Mouse (Mus musculus): Measurements from ENCODE around the gene Mip. TPM values are rescaled to one million over a fixed set of nuclear protein-coding genes. Genes with fewer than 3 reads are reported as not detected.
A peak's percentile ranks its signal among the peaks of the same experiment; 100 is the strongest.
"Not testable (repeated sequence)": the region's sequence is repeated elsewhere in the genome, so short reads cannot be mapped to it uniquely, and the experiment has no call there.

Mip gene
- polyA plus RNA-seq, 1 experiment from 2014 or later, result not detected

DNA sequence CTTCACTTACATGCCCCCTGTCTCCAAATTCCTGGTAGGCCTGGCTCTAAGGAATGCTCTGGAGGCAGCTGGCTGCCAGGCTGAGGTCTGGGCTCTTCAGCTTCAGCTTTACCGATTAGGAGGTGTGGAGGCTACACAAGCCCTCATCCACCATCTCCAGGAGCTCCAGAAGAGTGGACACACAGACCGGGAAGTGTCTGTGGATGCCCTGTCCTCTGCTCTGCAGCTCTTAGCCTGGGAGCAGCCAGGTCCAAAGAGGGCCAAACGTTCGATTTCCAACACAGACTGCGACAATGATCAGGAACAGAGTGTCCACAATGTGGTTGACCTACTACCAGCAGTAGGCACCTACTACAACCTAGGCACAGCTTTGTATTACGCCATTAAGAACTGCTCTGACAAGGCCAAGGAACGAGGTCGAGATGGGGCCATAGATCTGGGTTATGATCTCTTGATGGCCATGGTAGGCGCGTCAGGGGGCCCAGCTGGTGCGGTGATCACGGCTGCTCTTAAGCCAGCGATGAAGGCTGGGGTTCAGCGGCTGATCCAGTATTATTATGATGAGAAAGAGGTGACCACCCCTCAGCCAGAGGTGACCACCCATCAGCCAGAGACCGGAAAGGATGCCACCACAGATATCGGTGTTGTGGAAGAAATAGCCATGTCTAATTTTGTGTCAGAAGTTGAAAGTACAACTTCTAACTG is 43.7 kb downstream of the Mip start:
- no peak overlapping the region for H3K4me3 ChIP-seq
- H3K9me3 ChIP-seq (replicated peaks), result no peaks in the 10 kb centered on the region
- WGBS, result 87% methylated on average over 16 of the region's 16 CpGs
- H3K27me3 ChIP-seq (replicated peaks), result no peaks in the 10 kb centered on the region
- ATAC-seq (ENCODE audit: insufficient number of reproducible peaks, low FRiP score), result no peak
- H3K9ac ChIP-seq, result no peak overlapping the region
- H3K4me1 ChIP-seq (replicated peaks), result no peaks in the 10 kb centered on the region; the same call in 1 of the 2 replicates
- peak overlapping the region; percentile 81; the same call in 1 of the 2 replicates for H3K4me2 ChIP-seq
- no peaks in the 10 kb centered on the region for H3K36me3 ChIP-seq
- no peak overlapping the region for H3K27ac ChIP-seq (ENCODE audit: poor library complexity, severe bottlenecking)

GRCm38 (mm10) chr10:128270287-128270841 is 44.7 kb downstream of the Mip start, which contains the start of gene Stat2:
Gene Stat2, plus strand, starts transcription at chr10:128270559.
- peak within 1 kb of the TSS; percentile 73 for H3K4me3 ChIP-seq
- H3K4me1 ChIP-seq (replicated peaks), result no peaks in the 10 kb centered on the region; the same call in 1 of the 2 replicates
- peak; percentile 99 for ATAC-seq (ENCODE audit: insufficient number of reproducible peaks, low FRiP score)
- H3K27me3 ChIP-seq (replicated peaks), result no peaks in the 10 kb centered on the region
- H3K9ac ChIP-seq, result peak within 1 kb of the TSS; percentile 84
- H3K27ac ChIP-seq (ENCODE audit: poor library complexity, severe bottlenecking), result peak within 1 kb of the TSS; percentile 61
- WGBS, result under 1% methylated on average over 43 of the region's 43 CpGs
- H3K36me3 ChIP-seq, result no peaks in the 10 kb centered on the region
- H3K4me2 ChIP-seq, result peak within 1 kb of the TSS; percentile 81
- no peaks in the 10 kb centered on the region for H3K9me3 ChIP-seq (replicated peaks)

- ATAC-seq (ENCODE audit: insufficient number of reproducible peaks, low FRiP score), result no peak
- no peaks in the 10 kb centered on the region; the same call in 1 of the 2 replicates for H3K4me1 ChIP-seq (replicated peaks)
- no peaks in the 10 kb centered on the region for H3K27me3 ChIP-seq (replicated peaks)
- peak overlapping the region; percentile 73 for H3K4me3 ChIP-seq
- peak overlapping the region; percentile 61 for H3K27ac ChIP-seq (ENCODE audit: poor library complexity, severe bottlenecking)
- no peaks in the 10 kb centered on the region for H3K9me3 ChIP-seq (replicated peaks)
- WGBS, result 38% methylated on average over 7 of the region's 7 CpGs
- H3K36me3 ChIP-seq, result no peaks in the 10 kb centered on the region
- H3K9ac ChIP-seq, result peak overlapping the region; percentile 84
- H3K4me2 ChIP-seq, result peak overlapping the region; percentile 81
These were observed 45.2 kb downstream of the Mip start for GRCm38 (mm10) chr10:128270866-128271265.

DNA sequence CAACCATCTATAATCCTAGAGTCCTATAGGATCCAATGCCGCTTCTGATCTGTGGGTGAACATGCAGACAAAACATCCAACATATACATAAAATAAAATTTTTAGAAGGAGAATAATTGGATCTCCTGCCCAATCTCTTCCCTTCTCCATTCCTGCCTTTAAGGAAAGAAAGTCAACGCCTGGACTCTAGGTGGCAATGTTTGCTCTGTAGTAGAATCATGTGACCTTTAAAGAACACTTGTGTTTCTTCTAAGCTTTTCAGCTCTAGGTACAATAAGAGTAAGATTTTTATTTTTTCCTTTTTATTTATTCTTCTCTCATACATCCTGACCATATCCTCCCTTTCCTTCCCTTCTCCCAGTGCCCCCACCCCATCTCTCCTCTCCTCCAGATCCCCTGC is 46.2 kb downstream of the Mip start:
- WGBS, result 61% methylated on average over 2 of the region's 2 CpGs
- Histone ChIP-seq H3K4me3 (no peak overlapping the region), H3K27ac (ENCODE audit: poor library complexity, severe bottlenecking) (no peak overlapping the region), H3K9ac (no peak overlapping the region), H3K4me1 (replicated peaks) (no peaks in the 10 kb centered on the region; the same call in 1 of the 2 replicates), H3K9me3 (replicated peaks) (no peaks in the 10 kb centered on the region), H3K36me3 (peaks cover 7% of the 10 kb centered on the region; the same call in 1 of the 2 replicates), H3K27me3 (replicated peaks) (no peaks in the 10 kb centered on the region), H3K4me2 (no peak overlapping the region)
- no peak for ATAC-seq (ENCODE audit: insufficient number of reproducible peaks, low FRiP score)

GRCm38 (mm10) chr10:128272819-128273439 is 47.3 kb downstream of the Mip start:
- not testable (repeated sequence) for H3K27me3 ChIP-seq (replicated peaks); H3K4me2 ChIP-seq; H3K4me3 ChIP-seq; ATAC-seq (ENCODE audit: insufficient number of reproducible peaks, low FRiP score); H3K9ac ChIP-seq; H3K27ac ChIP-seq (ENCODE audit: poor library complexity, severe bottlenecking); H3K4me1 ChIP-seq (replicated peaks); H3K9me3 ChIP-seq (replicated peaks)
- WGBS, result 85% methylated on average over 7 of the region's 7 CpGs
- peaks cover 17% of the 10 kb centered on the region for H3K36me3 ChIP-seq

GRCm38 (mm10) chr10:128275374-128275773 is 49.7 kb downstream of the Mip start:
- not testable (repeated sequence) for H3K9ac ChIP-seq; H3K9me3 ChIP-seq (replicated peaks); H3K4me2 ChIP-seq; ATAC-seq (ENCODE audit: insufficient number of reproducible peaks, low FRiP score); H3K4me3 ChIP-seq; H3K27me3 ChIP-seq (replicated peaks); H3K4me1 ChIP-seq (replicated peaks); H3K27ac ChIP-seq (ENCODE audit: poor library complexity, severe bottlenecking)
- peaks cover 39% of the 10 kb centered on the region for H3K36me3 ChIP-seq
- 92% methylated on average over 1 of the region's 1 CpGs for WGBS

DNA sequence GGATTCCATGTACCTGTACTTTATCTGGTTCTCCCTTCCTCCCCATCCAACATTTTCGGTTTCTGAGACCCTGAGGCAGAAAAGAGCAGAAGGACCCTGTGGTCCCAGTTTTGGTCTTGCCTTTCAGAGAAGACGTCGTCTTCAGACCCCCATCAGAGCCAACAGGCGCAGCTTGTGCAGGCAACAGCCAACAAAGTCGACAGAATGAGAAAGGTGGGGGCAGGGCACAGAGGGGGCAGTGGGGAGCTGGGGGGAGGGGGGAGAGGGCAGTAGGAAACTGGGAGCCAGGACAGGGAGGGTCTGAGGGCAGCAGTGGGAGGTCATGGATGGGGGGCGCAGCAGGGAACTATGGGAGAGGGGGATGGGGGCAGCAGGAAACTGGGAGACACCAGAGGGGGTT is 52.5 kb downstream of the Mip start:
- Histone ChIP-seq H3K27ac (ENCODE audit: poor library complexity, severe bottlenecking) (no peak overlapping the region), H3K9ac (no peak overlapping the region), H3K4me2 (no peak overlapping the region), H3K4me3 (no peak overlapping the region), H3K36me3 (peaks cover 63% of the 10 kb centered on the region), H3K27me3 (replicated peaks) (no peaks in the 10 kb centered on the region), H3K9me3 (replicated peaks) (no peaks in the 10 kb centered on the region), H3K4me1 (replicated peaks) (no peaks in the 10 kb centered on the region)
- no peak for ATAC-seq (ENCODE audit: insufficient number of reproducible peaks, low FRiP score)
- WGBS, result 61% methylated on average over 6 of the region's 6 CpGs

DNA sequence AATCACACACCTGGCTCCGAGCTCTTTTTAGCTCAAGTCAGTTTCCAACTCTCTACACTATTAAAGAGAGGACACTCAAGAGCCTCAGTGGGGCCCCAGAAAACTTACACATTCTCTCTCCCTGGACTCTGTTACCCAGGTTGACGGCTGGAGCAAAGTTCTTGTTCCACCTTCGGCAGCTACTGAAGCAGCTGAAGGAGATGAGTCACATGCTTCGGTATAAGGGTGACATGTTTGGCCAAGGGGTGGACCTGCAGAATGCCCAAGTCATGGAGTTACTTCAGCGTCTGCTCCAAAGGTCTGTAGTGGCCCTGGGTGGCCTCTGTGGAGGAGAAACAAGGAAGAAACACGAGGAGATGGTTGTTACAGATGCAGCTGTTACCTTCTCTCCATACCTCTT is 55.3 kb downstream of the Mip start:
- Histone ChIP-seq H3K9ac (no peak overlapping the region), H3K4me2 (no peak overlapping the region), H3K36me3 (peaks cover 84% of the 10 kb centered on the region), H3K27me3 (replicated peaks) (no peaks in the 10 kb centered on the region), H3K4me3 (no peak overlapping the region), H3K9me3 (replicated peaks) (no peaks in the 10 kb centered on the region), H3K4me1 (replicated peaks) (no peaks in the 10 kb centered on the region), H3K27ac (ENCODE audit: poor library complexity, severe bottlenecking) (no peak overlapping the region)
- no peak for ATAC-seq (ENCODE audit: insufficient number of reproducible peaks, low FRiP score)
- 82% methylated on average over 6 of the region's 6 CpGs for WGBS

Other genes with a start within 250 kb of the Mip start
- not detected in 2 replicates for gene Hsd17b6, start 218.2 kb upstream of the Mip start, polyA plus RNA-seq (2016; fragmentation: Nextera tagmentation; extraction: Ambion mirVana)
- gene Prim1, start 210.7 kb upstream of the Mip start, polyA plus RNA-seq (2016; fragmentation: Nextera tagmentation; extraction: Ambion mirVana), result 50.0 and 50.6 TPM in 2 replicates
- gene Naca, start 190.3 kb upstream of the Mip start, polyA plus RNA-seq (2016; fragmentation: Nextera tagmentation; extraction: Ambion mirVana), result 573 and 577 TPM in 2 replicates
- 363 and 375 TPM in 2 replicates for gene Ptges3, start 166.9 kb upstream of the Mip start, polyA plus RNA-seq (2016; fragmentation: Nextera tagmentation; extraction: Ambion mirVana)
- gene Atp5b, start 142.6 kb upstream of the Mip start, polyA plus RNA-seq (2016; fragmentation: Nextera tagmentation; extraction: Ambion mirVana), result 4,835 and 4,880 TPM in 2 replicates
- gene Baz2a, start 134.3 kb upstream of the Mip start, polyA plus RNA-seq (2016; fragmentation: Nextera tagmentation; extraction: Ambion mirVana), result 11.3 and 12.2 TPM in 2 replicates
- gene Rbms2, start 45.5 kb upstream of the Mip start, polyA plus RNA-seq (2016; fragmentation: Nextera tagmentation; extraction: Ambion mirVana), result 43.4 and 44.1 TPM in 2 replicates
- gene Gls2, start 31.4 kb upstream of the Mip start, polyA plus RNA-seq (2016; fragmentation: Nextera tagmentation; extraction: Ambion mirVana), result 0.47 and 1.7 TPM in 2 replicates
- 35.7 and 36.4 TPM in 2 replicates for gene Spryd4, start 14.0 kb upstream of the Mip start, polyA plus RNA-seq (2016; fragmentation: Nextera tagmentation; extraction: Ambion mirVana)
- gene Timeless, start 6.2 kb downstream of the Mip start, polyA plus RNA-seq (2016; fragmentation: Nextera tagmentation; extraction: Ambion mirVana), result 37.6 and 44.5 TPM in 2 replicates
- gene Apon, start 28.3 kb downstream of the Mip start, polyA plus RNA-seq (2016; fragmentation: Nextera tagmentation; extraction: Ambion mirVana), result 0.20 and 0.31 TPM in 2 replicates
- gene Apof, start 42.8 kb downstream of the Mip start, polyA plus RNA-seq (2016; fragmentation: Nextera tagmentation; extraction: Ambion mirVana), result 0.45 TPM in 1 of 2 replicates, not detected in the other
- 11.2 and 12.2 TPM in 2 replicates for gene Stat2, start 44.7 kb downstream of the Mip start, polyA plus RNA-seq (2016; fragmentation: Nextera tagmentation; extraction: Ambion mirVana)
- gene Il23a, start 72.9 kb downstream of the Mip start, polyA plus RNA-seq (2016; fragmentation: Nextera tagmentation; extraction: Ambion mirVana), result 1.2 and 1.8 TPM in 2 replicates
- 30.0 and 31.7 TPM in 2 replicates for gene Pan2, start 77.5 kb downstream of the Mip start, polyA plus RNA-seq (2016; fragmentation: Nextera tagmentation; extraction: Ambion mirVana)
- gene Cnpy2, start 96.6 kb downstream of the Mip start, polyA plus RNA-seq (2016; fragmentation: Nextera tagmentation; extraction: Ambion mirVana), result 201 and 209 TPM in 2 replicates
- 418 and 430 TPM in 2 replicates for gene Cs, start 111.9 kb downstream of the Mip start, polyA plus RNA-seq (2016; fragmentation: Nextera tagmentation; extraction: Ambion mirVana)
- gene Coq10a, start 143.2 kb downstream of the Mip start, polyA plus RNA-seq (2016; fragmentation: Nextera tagmentation; extraction: Ambion mirVana), result 15.9 and 16.2 TPM in 2 replicates
- gene Ankrd52, start 151.3 kb downstream of the Mip start, polyA plus RNA-seq (2016; fragmentation: Nextera tagmentation; extraction: Ambion mirVana), result 10.6 and 11.3 TPM in 2 replicates
- gene Slc39a5, start 175.4 kb downstream of the Mip start, polyA plus RNA-seq (2016; fragmentation: Nextera tagmentation; extraction: Ambion mirVana), result 0.28 and 0.42 TPM in 2 replicates
- gene Nabp2, start 185.7 kb downstream of the Mip start, polyA plus RNA-seq (2016; fragmentation: Nextera tagmentation; extraction: Ambion mirVana), result 57.3 and 57.9 TPM in 2 replicates
- 27.7 and 29.9 TPM in 2 replicates for gene Rnf41, start 185.8 kb downstream of the Mip start, polyA plus RNA-seq (2016; fragmentation: Nextera tagmentation; extraction: Ambion mirVana)
- 83.3 and 86.9 TPM in 2 replicates for gene Smarcc2, start 233.4 kb downstream of the Mip start, polyA plus RNA-seq (2016; fragmentation: Nextera tagmentation; extraction: Ambion mirVana)